Mouse (Mus musculus) megakaryocyte, embryonic 14.5 days (primary cell): ENCODE measurements around the gene Kcne3.

Experiments used
- FLI1 ChIP-seq: IDR thresholded peaks from 2 replicates; pipeline ENCODE4 v1.6.1; 2012; ENCODE audit warnings: low read length, inconsistent platforms, mixed read lengths
- GATA1 ChIP-seq: IDR thresholded peaks from 3 replicates; pipeline ENCODE4 v1.6.1; 2012; ENCODE audit warnings: mixed read lengths, low read length, inconsistent platforms, borderline replicate concordance

GRCm38 (mm10) chr7:100215116-100215732 lies 38.9 kb downstream of the Kcne3 start:
- no peak for TF ChIP-seq GATA1
- TF ChIP-seq FLI1: no peak
